Mouse (Mus musculus): ENCODE data around the gene Wdr4. TPM values are rescaled to one million over a fixed set of nuclear protein-coding genes. Genes with fewer than 3 reads are reported as not detected.
A peak's percentile ranks its signal among the peaks of the same experiment; 100 is the strongest.

Wdr4 gene
- polyA plus RNA-seq, 1 experiment from 2014 or later: 33.4 TPM

- ATAC-seq (ENCODE audit: low FRiP score) (no peak), DNase-seq (ENCODE audit: low spot score) (peak; percentile 58)
- Histone ChIP-seq H3K4me1 (replicated peaks; ENCODE audit: control insufficient read depth, insufficient read depth, low read length) (0 out of 2 replicates have a peak, but pooled peaks cover 3% of the 10 kb centered on the region), H3K36me3 (ENCODE audit: control insufficient read depth, insufficient read depth, low read length) (0 out of 2 replicates have a peak, but pooled peaks cover 2% of the 10 kb centered on the region), H3K4me3 (ENCODE audit: low read depth, low read length) (no peak overlapping the region), H3K9me3 (ENCODE audit: control insufficient read depth, low read length) (no peaks in the 10 kb centered on the region), H3K9ac (ENCODE audit: low read depth, low read length) (no peak overlapping the region), H3K27me3 (ENCODE audit: control insufficient read depth, insufficient read depth, low read length) (no peaks in the 10 kb centered on the region), H3K27ac (ENCODE audit: low read depth, low read length) (no peak overlapping the region), H3K4me2 (replicated peaks; ENCODE audit: low read depth, low read length) (no peak overlapping the region)
- WGBS: 55% methylated on average over 5 of the region's 5 CpGs
These were observed 48.9 kb downstream of the Wdr4 start for GRCm38 (mm10) chr17:31470766-31471418.

DNA sequence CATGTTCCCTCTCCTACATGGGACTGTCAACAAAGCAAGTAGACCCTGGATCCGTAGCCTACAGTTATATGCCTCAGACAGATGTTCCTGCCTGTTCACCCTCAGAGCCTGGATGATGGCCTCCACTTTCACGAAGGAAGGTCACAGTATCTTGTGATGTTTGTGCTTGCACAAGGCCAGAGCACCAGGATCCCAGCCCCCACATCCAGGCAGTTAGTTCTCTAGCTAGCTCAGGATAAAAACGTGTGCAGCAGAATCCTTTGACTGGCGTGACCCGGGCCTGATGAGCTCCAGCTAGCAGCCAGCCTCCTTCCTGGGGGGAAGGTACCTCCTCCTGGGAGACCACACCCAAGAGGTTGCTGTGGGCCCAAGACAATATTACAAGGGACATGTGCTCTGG lies 51.3 kb downstream of the Wdr4 start:
- no peak for ATAC-seq (ENCODE audit: low FRiP score)
- Histone ChIP-seq H3K36me3 (ENCODE audit: control insufficient read depth, insufficient read depth, low read length) (0 out of 2 replicates have a peak, but pooled peaks cover 2% of the 10 kb centered on the region), H3K27me3 (ENCODE audit: control insufficient read depth, insufficient read depth, low read length) (no peaks in the 10 kb centered on the region), H3K4me2 (replicated peaks; ENCODE audit: low read depth, low read length) (no peak overlapping the region), H3K4me1 (replicated peaks; ENCODE audit: control insufficient read depth, insufficient read depth, low read length) (0 out of 2 replicates have a peak, but pooled peaks cover 3% of the 10 kb centered on the region), H3K9me3 (ENCODE audit: control insufficient read depth, low read length) (no peaks in the 10 kb centered on the region), H3K4me3 (ENCODE audit: low read depth, low read length) (no peak overlapping the region), H3K9ac (ENCODE audit: low read depth, low read length) (no peak overlapping the region), H3K27ac (ENCODE audit: low read depth, low read length) (no peak overlapping the region)
- DNase-seq (ENCODE audit: low spot score): no peak
- 83% methylated on average over 5 of the region's 5 CpGs for WGBS

DNA sequence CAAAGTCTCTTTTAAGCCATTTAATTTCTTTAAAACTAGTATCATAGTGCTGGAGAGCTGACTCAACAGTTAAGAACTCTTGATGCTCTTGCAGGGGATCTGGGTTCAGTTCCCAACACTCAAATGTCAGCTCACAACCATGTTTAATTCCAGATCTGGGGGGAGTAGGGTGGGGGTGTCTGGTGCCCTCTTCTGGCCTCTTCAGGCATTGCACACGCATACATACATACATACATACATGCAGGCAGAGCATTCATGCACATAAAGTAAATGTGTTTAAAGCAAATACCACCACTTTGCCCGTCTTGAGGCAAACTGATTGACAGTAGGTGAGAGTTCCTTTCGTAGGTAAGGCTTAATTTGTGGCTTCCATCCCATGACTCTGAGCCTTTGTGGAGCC lies 52.9 kb downstream of the Wdr4 start:
- Histone ChIP-seq H3K9ac (ENCODE audit: low read depth, low read length) (no peak overlapping the region), H3K27ac (ENCODE audit: low read depth, low read length) (no peak overlapping the region), H3K4me1 (replicated peaks; ENCODE audit: control insufficient read depth, insufficient read depth, low read length) (0 out of 2 replicates have a peak, but pooled peaks cover 3% of the 10 kb centered on the region), H3K4me2 (replicated peaks; ENCODE audit: low read depth, low read length) (no peak overlapping the region), H3K36me3 (ENCODE audit: control insufficient read depth, insufficient read depth, low read length) (0 out of 2 replicates have a peak, but pooled peaks cover 2% of the 10 kb centered on the region), H3K27me3 (ENCODE audit: control insufficient read depth, insufficient read depth, low read length) (no peaks in the 10 kb centered on the region), H3K4me3 (ENCODE audit: low read depth, low read length) (no peak overlapping the region), H3K9me3 (ENCODE audit: control insufficient read depth, low read length) (no peaks in the 10 kb centered on the region)
- ATAC-seq (ENCODE audit: low FRiP score) (no peak), DNase-seq (ENCODE audit: low spot score) (peak; percentile 24)
- 87% methylated on average over 3 of the region's 3 CpGs for WGBS

- H3K4me2 ChIP-seq (replicated peaks; ENCODE audit: low read depth, low read length): no peak overlapping the region
- 86% methylated on average over 2 of the region's 2 CpGs for WGBS
- H3K36me3 ChIP-seq (ENCODE audit: control insufficient read depth, insufficient read depth, low read length): 0 out of 2 replicates have a peak, but pooled peaks cover 2% of the 10 kb centered on the region
- H3K9me3 ChIP-seq (ENCODE audit: control insufficient read depth, low read length): no peaks in the 10 kb centered on the region
- no peaks in the 10 kb centered on the region for H3K27me3 ChIP-seq (ENCODE audit: control insufficient read depth, insufficient read depth, low read length)
- no peak for ATAC-seq (ENCODE audit: low FRiP score)
- H3K27ac ChIP-seq (ENCODE audit: low read depth, low read length): no peak overlapping the region
- no peak for DNase-seq (ENCODE audit: low spot score)
- H3K4me3 ChIP-seq (ENCODE audit: low read depth, low read length): no peak overlapping the region
- H3K4me1 ChIP-seq (replicated peaks; ENCODE audit: control insufficient read depth, insufficient read depth, low read length): no peaks in the 10 kb centered on the region
- H3K9ac ChIP-seq (ENCODE audit: low read depth, low read length): no peak overlapping the region
These were observed 57.3 kb downstream of the Wdr4 start for GRCm38 (mm10) chr17:31462506-31462905.

DNA sequence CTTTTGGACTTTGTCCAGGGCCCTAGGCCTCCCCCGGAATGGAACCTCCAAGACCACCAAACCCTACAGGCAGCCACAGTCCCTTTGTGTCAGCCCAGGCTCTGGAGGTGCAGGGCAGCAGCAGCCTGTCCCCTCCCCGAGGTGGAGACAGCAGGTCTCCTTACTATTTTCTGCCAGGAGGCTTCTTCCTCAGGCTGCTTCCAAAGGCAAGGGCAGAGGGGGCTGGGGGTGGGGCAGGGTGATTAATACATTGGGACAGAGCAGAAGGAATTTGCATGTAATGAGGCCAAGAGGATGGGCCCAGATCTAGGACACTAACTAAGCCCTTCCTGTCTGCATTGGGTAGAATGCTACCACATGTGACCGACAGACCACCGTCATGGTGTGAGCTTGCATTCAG lies 59.4 kb downstream of the Wdr4 start:
- Histone ChIP-seq H3K27me3 (ENCODE audit: control insufficient read depth, insufficient read depth, low read length) (no peaks in the 10 kb centered on the region), H3K36me3 (ENCODE audit: control insufficient read depth, insufficient read depth, low read length) (no peaks in the 10 kb centered on the region), H3K4me1 (replicated peaks; ENCODE audit: control insufficient read depth, insufficient read depth, low read length) (no peaks in the 10 kb centered on the region), H3K9ac (ENCODE audit: low read depth, low read length) (no peak overlapping the region), H3K4me2 (replicated peaks; ENCODE audit: low read depth, low read length) (no peak overlapping the region), H3K27ac (ENCODE audit: low read depth, low read length) (no peak overlapping the region), H3K9me3 (ENCODE audit: control insufficient read depth, low read length) (no peaks in the 10 kb centered on the region), H3K4me3 (ENCODE audit: low read depth, low read length) (no peak overlapping the region)
- 68% methylated on average over 4 of the region's 4 CpGs for WGBS
- no peak for ATAC-seq (ENCODE audit: low FRiP score)
- no peak for DNase-seq (ENCODE audit: low spot score)

DNA sequence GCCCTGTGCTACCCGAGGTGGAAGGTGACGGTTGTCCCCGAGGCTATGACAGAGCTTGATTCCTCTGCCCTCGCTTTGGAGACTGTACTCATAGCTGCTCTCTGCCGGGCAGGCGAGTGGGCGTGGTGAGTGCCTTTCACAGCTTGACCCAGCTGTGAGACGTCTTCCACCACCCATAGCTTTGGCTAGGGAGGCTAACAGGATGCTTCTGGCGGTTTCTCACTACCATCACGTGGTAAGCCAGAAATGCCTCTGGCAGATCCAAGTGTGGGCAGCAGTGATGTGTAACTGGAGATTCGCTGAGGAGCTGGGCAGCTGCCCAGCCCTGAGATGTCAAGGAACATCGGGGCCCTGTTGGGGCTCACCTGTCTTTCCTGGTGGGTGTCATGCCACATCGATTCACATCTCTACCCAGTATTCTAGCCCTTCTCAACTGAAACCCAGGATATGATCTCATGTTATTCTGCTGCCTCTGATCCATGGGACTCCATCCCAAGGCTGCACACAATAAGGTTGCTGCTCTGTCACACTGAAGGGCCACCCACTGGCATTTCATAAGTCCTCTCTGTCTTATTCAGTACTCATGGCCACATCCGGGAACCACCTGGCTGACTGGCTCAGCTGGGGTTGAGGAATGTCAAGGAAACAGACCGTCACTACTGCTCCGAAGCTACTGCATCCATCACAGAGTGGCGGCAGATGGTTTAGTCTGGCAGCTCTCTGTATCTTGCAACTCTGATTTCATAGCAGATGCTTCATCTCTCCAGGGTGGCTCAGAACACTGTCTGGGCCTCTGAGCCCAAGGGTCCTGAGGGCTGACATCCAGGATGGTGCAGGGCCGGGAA lies 62.8 kb downstream of the Wdr4 start:
- DNase-seq (ENCODE audit: low spot score) (no peak), ATAC-seq (ENCODE audit: low FRiP score) (no peak)
- no peak overlapping the region for H3K4me3 ChIP-seq (ENCODE audit: low read depth, low read length)
- no peaks in the 10 kb centered on the region for H3K27me3 ChIP-seq (ENCODE audit: control insufficient read depth, insufficient read depth, low read length)
- H3K9ac ChIP-seq (ENCODE audit: low read depth, low read length): no peak overlapping the region
- H3K9me3 ChIP-seq (ENCODE audit: control insufficient read depth, low read length): no peaks in the 10 kb centered on the region
- no peak overlapping the region for H3K27ac ChIP-seq (ENCODE audit: low read depth, low read length)
- no peaks in the 10 kb centered on the region for H3K36me3 ChIP-seq (ENCODE audit: control insufficient read depth, insufficient read depth, low read length)
- no peaks in the 10 kb centered on the region for H3K4me1 ChIP-seq (replicated peaks; ENCODE audit: control insufficient read depth, insufficient read depth, low read length)
- 74% methylated on average over 18 of the region's 18 CpGs for WGBS
- no peak overlapping the region for H3K4me2 ChIP-seq (replicated peaks; ENCODE audit: low read depth, low read length)

GRCm38 (mm10) chr17:31454056-31454455 lies 65.7 kb downstream of the Wdr4 start:
- H3K9me3 ChIP-seq (ENCODE audit: control insufficient read depth, low read length): no peaks in the 10 kb centered on the region
- H3K4me1 ChIP-seq (replicated peaks; ENCODE audit: control insufficient read depth, insufficient read depth, low read length): peaks cover 2% of the 10 kb centered on the region; the same call in 1 of the 2 replicates
- WGBS: 91% methylated on average over 9 of the region's 9 CpGs
- ATAC-seq (ENCODE audit: low FRiP score) (no peak), DNase-seq (ENCODE audit: low spot score) (no peak)
- H3K27ac ChIP-seq (ENCODE audit: low read depth, low read length): no peak overlapping the region
- no peak overlapping the region for H3K4me2 ChIP-seq (replicated peaks; ENCODE audit: low read depth, low read length)
- no peak overlapping the region for H3K4me3 ChIP-seq (ENCODE audit: low read depth, low read length)
- no peaks in the 10 kb centered on the region for H3K27me3 ChIP-seq (ENCODE audit: control insufficient read depth, insufficient read depth, low read length)
- no peaks in the 10 kb centered on the region for H3K36me3 ChIP-seq (ENCODE audit: control insufficient read depth, insufficient read depth, low read length)
- no peak overlapping the region for H3K9ac ChIP-seq (ENCODE audit: low read depth, low read length)

DNA sequence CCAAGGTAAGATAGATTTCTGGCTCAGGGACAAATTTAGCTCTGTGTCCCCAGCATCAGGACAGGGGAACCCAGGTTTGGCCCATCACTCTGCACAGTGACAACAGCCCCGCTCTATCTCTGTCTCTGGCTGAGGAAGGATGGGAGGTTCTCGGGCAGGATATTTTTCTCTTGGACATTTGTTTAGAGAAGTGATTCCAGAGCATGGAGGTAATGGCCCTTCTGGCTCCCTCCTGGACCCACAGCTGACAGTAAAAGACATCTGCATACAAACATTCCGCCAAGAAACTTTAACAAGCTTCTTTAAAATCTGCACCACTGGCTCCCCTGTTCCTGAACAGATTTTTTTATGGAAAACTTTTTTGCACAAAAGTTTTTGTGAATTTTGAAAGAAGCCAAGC lies 66.3 kb downstream of the Wdr4 start:
- H3K9me3 ChIP-seq (ENCODE audit: control insufficient read depth, low read length): no peaks in the 10 kb centered on the region
- H3K9ac ChIP-seq (ENCODE audit: low read depth, low read length): no peak overlapping the region
- no peaks in the 10 kb centered on the region for H3K36me3 ChIP-seq (ENCODE audit: control insufficient read depth, insufficient read depth, low read length)
- no peaks in the 10 kb centered on the region for H3K27me3 ChIP-seq (ENCODE audit: control insufficient read depth, insufficient read depth, low read length)
- no peak overlapping the region for H3K27ac ChIP-seq (ENCODE audit: low read depth, low read length)
- DNase-seq (ENCODE audit: low spot score): no peak
- no peak for ATAC-seq (ENCODE audit: low FRiP score)
- H3K4me3 ChIP-seq (ENCODE audit: low read depth, low read length): no peak overlapping the region
- H3K4me1 ChIP-seq (replicated peaks; ENCODE audit: control insufficient read depth, insufficient read depth, low read length): peaks cover 2% of the 10 kb centered on the region; the same call in 1 of the 2 replicates
- no peak overlapping the region for H3K4me2 ChIP-seq (replicated peaks; ENCODE audit: low read depth, low read length)
- 88% methylated on average over 3 of the region's 3 CpGs for WGBS
